Comparison of ENCODE assay signal across 13 mouse cellular contexts in genomic region chr7:75369366-75369765, GRCm38 (mm10).
"Had no signal": no experiment of that assay in that cellular context is flagged by ENCODE, and none has a peak within 500 bp of the region (broad histone marks: within the 10 kb centered on the region; RNA-seq: fewer than 3 reads in every experiment).

No protein-coding gene starts in this region.

- H3K27me3 ChIP-seq: limb, embryonic 15.5 days; liver, embryonic 15.5 days; neural tube, embryonic 12.5 days had no signal

- DNase-seq: kidney, adult 11 months; kidney, adult 9 months; kidney, postnatal 36 days; lung, embryonic 14.5 days; lung, postnatal 10 days; lung, postnatal 4 days; right cerebral cortex, postnatal 14 days; thymus, postnatal 4 days had no signal

- H3K27ac ChIP-seq: kidney, postnatal 0 days; limb, embryonic 15.5 days; liver, embryonic 15.5 days; midbrain, embryonic 12.5 days; neural tube, embryonic 12.5 days had no signal

- H3K4me1 ChIP-seq: liver, embryonic 15.5 days had no signal

- H3K4me2 ChIP-seq: limb, embryonic 15.5 days; liver, embryonic 15.5 days; lung, embryonic 14.5 days; midbrain, embryonic 12.5 days; neural tube, embryonic 12.5 days had no signal

- H3K36me3 ChIP-seq: limb, embryonic 15.5 days; liver, embryonic 15.5 days; midbrain, embryonic 12.5 days; neural tube, embryonic 12.5 days had no signal

- H3K9ac ChIP-seq: limb, embryonic 15.5 days; liver, embryonic 15.5 days; lung, embryonic 14.5 days; midbrain, embryonic 12.5 days; neural tube, embryonic 12.5 days had no signal

- H3K4me3 ChIP-seq: limb, embryonic 15.5 days; liver, embryonic 15.5 days; midbrain, embryonic 12.5 days; neural tube, embryonic 12.5 days had no signal

- H3K9me3 ChIP-seq: limb, embryonic 15.5 days; liver, embryonic 15.5 days; midbrain, embryonic 12.5 days; neural tube, embryonic 12.5 days had no signal
